Mouse (Mus musculus) CH12.LX (cell line): ENCODE data around the gene Fam168a. TPM values are rescaled to one million over a fixed set of nuclear protein-coding genes. Genes with fewer than 3 reads are reported as not detected.
A peak's percentile ranks its signal among the peaks of the same experiment; 100 is the strongest.

Experiments used
- DNase-seq: peaks from one replicate; pipeline ENCODE4 v3.0.0-alpha.2; 2013; ENCODE audit errors: extremely low read depth
- H3K27ac ChIP-seq: 2 replicates; pipeline ENCODE4 v1.5.1; 2012; ENCODE audit warnings: low read depth, mild to moderate bottlenecking, control low read depth, moderate library complexity; ENCODE audit not compliant: insufficient read depth
- H3K27me3 ChIP-seq: replicated peaks from 2 replicates; pipeline ENCODE3; 2012; ENCODE audit warnings: inconsistent platforms
- H3K36me3 ChIP-seq, 2 experiments: replicated peaks in 1 of 2; 2 replicates each; pipeline versions ENCODE3 to v1.6.1; 2012; ENCODE audit warnings: inconsistent platforms in 1 of 2, low read length in 1 of 2, mild to moderate bottlenecking in 1 of 2, mixed read lengths in 1 of 2, moderate library complexity in 1 of 2; ENCODE audit not compliant: control insufficient read depth in 1 of 2, insufficient read depth in 1 of 2
- H3K4me1 ChIP-seq, 2 experiments: 2 replicates each; pipeline ENCODE4 v1.6.1; 2012; ENCODE audit warnings: inconsistent platforms in 1 of 2, moderate library complexity in 1 of 2; ENCODE audit not compliant: insufficient read depth in 2 of 2, control insufficient read depth in 1 of 2
- H3K4me2 ChIP-seq: 2 replicates; pipeline ENCODE4 v1.6.1; 2012; ENCODE audit warnings: low read depth, mild to moderate bottlenecking, control low read depth; ENCODE audit not compliant: poor library complexity, insufficient read depth, severe bottlenecking
- H3K4me3 ChIP-seq, 3 experiments: fragments of 150-350 bp in 1 of 3; sonication (generic) in 1 of 3; replicated peaks in 1 of 3; 2 replicates each; pipeline versions ENCODE3 to v1.5.1; 2011 to 2012; ENCODE audit warnings: low read depth in 2 of 3, low read length in 2 of 3, mild to moderate bottlenecking in 2 of 3, moderate library complexity in 2 of 3, control low read depth in 1 of 3, improper control_type of control experiment in 1 of 3, inconsistent platforms in 1 of 3, mixed read lengths in 1 of 3; ENCODE audit not compliant: poor library complexity in 1 of 3
- H3K79me2 ChIP-seq: replicated peaks from 2 replicates; pipeline ENCODE4 v1.6.1; 2012; ENCODE audit warnings: mild to moderate bottlenecking, moderate library complexity; ENCODE audit not compliant: control insufficient read depth, poor library complexity, insufficient read depth, severe bottlenecking; ENCODE audit errors: extremely low read depth
- H3K9ac ChIP-seq: 2 replicates; pipeline ENCODE4 v1.6.1; 2012; ENCODE audit warnings: low read depth, mild to moderate bottlenecking, control low read depth, moderate library complexity; ENCODE audit not compliant: insufficient read depth
- H3K9me3 ChIP-seq: replicated peaks from 2 replicates; pipeline ENCODE3; 2012; ENCODE audit warnings: low read length, inconsistent platforms, mixed read lengths
- BHLHE40 ChIP-seq: IDR thresholded peaks from 2 replicates; pipeline ENCODE4 v1.6.1; 2011; ENCODE audit warnings: mild to moderate bottlenecking, low read depth, low read length, improper control_type of control experiment
- CHD2 ChIP-seq: IDR thresholded peaks from 2 replicates; pipeline ENCODE4 v1.6.1; 2011; ENCODE audit warnings: low read length, improper control_type of control experiment
- CTCF ChIP-seq, 2 experiments: IDR thresholded peaks in 1 of 2; conservative IDR thresholded peaks in 1 of 2; 2 replicates each; pipeline ENCODE4 v1.5.1; 2011 to 2012; ENCODE audit warnings: low read depth in 2 of 2, low read length in 2 of 2, improper control_type of control experiment in 1 of 2, inconsistent platforms in 1 of 2, mild to moderate bottlenecking in 1 of 2, moderate library complexity in 1 of 2
- ETS1 ChIP-seq: conservative IDR thresholded peaks from 2 replicates; pipeline ENCODE4 v1.6.1; 2012; ENCODE audit warnings: low read depth, mild to moderate bottlenecking, inconsistent platforms, low read length, improper control_type of control experiment, moderate library complexity
- KAT2A ChIP-seq: IDR thresholded peaks from 2 replicates; pipeline ENCODE4 v1.6.1; 2012; ENCODE audit warnings: low read length, improper control_type of control experiment, inconsistent platforms; ENCODE audit not compliant: insufficient replicate concordance
- MAFK ChIP-seq: IDR thresholded peaks from 2 replicates; pipeline ENCODE4 v1.6.1; 2011; ENCODE audit warnings: low read length, improper control_type of control experiment; ENCODE audit not compliant: insufficient replicate concordance
- MAX ChIP-seq: IDR thresholded peaks from 2 replicates; pipeline ENCODE4 v1.6.1; 2011; ENCODE audit warnings: low read length, improper control_type of control experiment
- MAZ ChIP-seq: IDR thresholded peaks from 2 replicates; pipeline ENCODE4 v1.6.1; 2012; ENCODE audit warnings: low read depth, mild to moderate bottlenecking, inconsistent platforms, low read length, improper control_type of control experiment, moderate library complexity
- MEF2A ChIP-seq: IDR thresholded peaks from 2 replicates; pipeline ENCODE4 v1.6.1; 2014; ENCODE audit warnings: low read depth, mild to moderate bottlenecking, inconsistent platforms, low read length, improper control_type of control experiment, borderline replicate concordance
- MXI1 ChIP-seq: IDR thresholded peaks from 2 replicates; pipeline ENCODE4 v1.6.1; 2011; ENCODE audit warnings: mild to moderate bottlenecking, low read depth, low read length, improper control_type of control experiment
- NELFE ChIP-seq: IDR thresholded peaks from 2 replicates; pipeline ENCODE4 v1.6.1; 2011; ENCODE audit warnings: low read depth, low read length, improper control_type of control experiment
- NRF1 ChIP-seq: IDR thresholded peaks from 2 replicates; pipeline ENCODE4 v1.6.1; 2014; ENCODE audit warnings: low read depth, mild to moderate bottlenecking, inconsistent platforms, low read length, improper control_type of control experiment, moderate library complexity
- PAX5 ChIP-seq: IDR thresholded peaks from 2 replicates; pipeline ENCODE4 v1.6.1; 2012; ENCODE audit warnings: low read length, inconsistent platforms, mixed read lengths
- POLR2A ChIP-seq: IDR thresholded peaks from 2 replicates; pipeline ENCODE4 v1.6.1; 2011; ENCODE audit warnings: low read depth, mild to moderate bottlenecking, improper control_type of control experiment, low read length
- POLR2AphosphoS2 ChIP-seq: IDR thresholded peaks from 2 replicates; pipeline ENCODE4 v1.6.1; 2011; ENCODE audit warnings: low read depth, low read length, improper control_type of control experiment
- RAD21 ChIP-seq: IDR thresholded peaks from 2 replicates; pipeline ENCODE4 v1.6.1; 2011; ENCODE audit warnings: low read depth, mild to moderate bottlenecking, low read length, improper control_type of control experiment, moderate library complexity
- RCOR1 ChIP-seq: conservative IDR thresholded peaks from 2 replicates; pipeline ENCODE4 v1.6.1; 2012; ENCODE audit warnings: low read depth, mild to moderate bottlenecking, inconsistent platforms, low read length, improper control_type of control experiment
- SIN3A ChIP-seq: IDR thresholded peaks from 2 replicates; pipeline ENCODE4 v1.6.1; 2012; ENCODE audit warnings: low read length, improper control_type of control experiment, inconsistent platforms
- USF2 ChIP-seq: conservative IDR thresholded peaks from 2 replicates; pipeline ENCODE4 v1.6.1; 2011; ENCODE audit warnings: low read depth, low read length, improper control_type of control experiment
- ZC3H11A ChIP-seq: IDR thresholded peaks from 2 replicates; pipeline ENCODE4 v1.6.1; 2012; ENCODE audit warnings: low read depth, mild to moderate bottlenecking, inconsistent platforms, low read length, improper control_type of control experiment
- ZKSCAN1 ChIP-seq: IDR thresholded peaks from 2 replicates; pipeline ENCODE4 v1.6.1; 2012; ENCODE audit warnings: low read depth, inconsistent platforms, low read length, improper control_type of control experiment, borderline replicate concordance
- ZMIZ1 ChIP-seq: IDR thresholded peaks from 2 replicates; pipeline ENCODE4 v1.6.1; 2012; ENCODE audit warnings: low read depth, mild to moderate bottlenecking, inconsistent platforms, low read length, improper control_type of control experiment
- ZNF384 ChIP-seq: IDR thresholded peaks from 2 replicates; pipeline ENCODE4 v1.6.1; 2012; ENCODE audit warnings: low read depth, low read length, improper control_type of control experiment, inconsistent platforms
- dilution Hi-C: fragments of 300-500 bp; cut with MboI; formaldehyde crosslinking; loops from 2 replicates; pipeline ENCODE4 v1.14.3; 2020; ENCODE audit warnings: low sequenced_read_pairs; ENCODE audit not compliant: extremely low pct_unique_long_range_greater_than_20kb, extremely low pct_ligation_motif_present
- in situ Hi-C: fragments of 300-500 bp; cut with MboI; formaldehyde crosslinking; loops from 3 replicates; pipeline ENCODE4 v1.14.3; 2019; ENCODE audit warnings: low sequenced_read_pairs, low pct_ligation_motif_present, low pct_unique_long_range_greater_than_20kb, mixed read lengths
- polyA plus RNA-seq: library from polyadenylated mRNA; unstranded; fragments of >175 nt; gene quantifications from 2 replicates; pipeline ENCODE4 v1.2.1, GENCODE M21; 2012; ENCODE audit warnings: low read depth; ENCODE audit not compliant: insufficient read length
- total RNA-seq, 2 experiments: library from RNA; depleted of rRNA; stranded (reverse); fragments of 300-350 nt in 1 of 2; fragments of >200 nt in 1 of 2; gene quantifications; 2 replicates each; pipeline ENCODE4 v1.2.3; 2012 to 2014

Fam168a gene
- total and polyA plus RNA-seq, 3 experiments = 4.0 to 15.0 (median 4.9) TPM

GRCm38 (mm10) chr7:100774189-100774588, 67.8 kb downstream of the Fam168a start:
- Histone ChIP-seq H3K4me1 (peaks cover 0 to 1% of the 10 kb centered on the region in 2 experiments; a peak in 2 of 4 replicates), H3K9me3 (peaks cover 2% of the 10 kb centered on the region)
- TF ChIP-seq POLR2AphosphoS2 (no peak), ZMIZ1 (no peak), CTCF (conservative IDR thresholded peaks at IDR 0.05 in 1 of 2, IDR thresholded peaks at IDR 0.05 in 1 of 2; ENCODE audit: low read depth in 2 of 2, low read length in 2 of 2) (peak in 1 of 2 experiments; percentile 48; a peak in 2 of 4 replicates), MEF2A (no peak), CHD2 (no peak)
- TF ChIP-seq, all 38 proteins: peak for 1
- Histone ChIP-seq H3K27me3 (no peaks in the 10 kb centered on the region), H3K79me2 (no peaks in the 10 kb centered on the region), H3K36me3 (peaks cover 0 to 3% of the 10 kb centered on the region in 2 experiments), H3K9ac (no peak overlapping the region), H3K27ac (no peak overlapping the region), H3K4me2 (no peak overlapping the region), H3K4me3 (no peak overlapping the region)
- dilution Hi-C loops = no loop called here
- no peak for DNase-seq
- in situ Hi-C loops = loop anchor here (10.0 kb wide), 1 partner anchor 89 kb away; no protein-coding TSS in a partner anchor

GRCm38 (mm10) chr7:100775810-100776209, 69.4 kb downstream of the Fam168a start:
- no peak overlapping the region for H3K9ac ChIP-seq
- H3K79me2 ChIP-seq = no peaks in the 10 kb centered on the region
- peaks cover 0 to 5% of the 10 kb centered on the region in 2 experiments for H3K36me3 ChIP-seq
- H3K9me3 ChIP-seq = peaks cover 2% of the 10 kb centered on the region
- TF ChIP-seq CHD2 = no peak
- no peak for TF ChIP-seq NRF1
- TF ChIP-seq PAX5 = no peak
- TF ChIP-seq ZC3H11A = no peak
- no peak for TF ChIP-seq POLR2A
- TF ChIP-seq RCOR1 = no peak
- TF ChIP-seq KAT2A = no peak
- no peak for TF ChIP-seq MXI1
- no peak for TF ChIP-seq RAD21
- TF ChIP-seq SIN3A = no peak
- no peak for TF ChIP-seq ZKSCAN1
- no peak for TF ChIP-seq USF2
- TF ChIP-seq MAZ = no peak
- no peak for TF ChIP-seq ETS1
- TF ChIP-seq MAX = no peak
- no peak for TF ChIP-seq CTCF (conservative IDR thresholded peaks at IDR 0.05 in 1 of 2, IDR thresholded peaks at IDR 0.05 in 1 of 2; ENCODE audit: low read depth in 2 of 2, low read length in 2 of 2)
- no peak for TF ChIP-seq ZNF384
- TF ChIP-seq NELFE = no peak
- no peak for TF ChIP-seq BHLHE40
- TF ChIP-seq MAFK = no peak
- no peaks in the 10 kb centered on the region for H3K27me3 ChIP-seq
- dilution Hi-C loops (no loop called here), in situ Hi-C loops (loop anchor here (10.0 kb wide), 1 partner anchor 91 kb away; no protein-coding TSS in a partner anchor)
- no peak overlapping the region for H3K27ac ChIP-seq
- no peak for DNase-seq
- peaks cover 0 to 3% of the 10 kb centered on the region in 2 experiments; a peak in 2 of 4 replicates for H3K4me1 ChIP-seq
- no peak overlapping the region for H3K4me3 ChIP-seq
- H3K4me2 ChIP-seq = no peak overlapping the region
